Mouse (Mus musculus) lung, postnatal 0 days (tissue): ENCODE data around the gene Olfr1329.

Experiments
- CTCF ChIP-seq: IDR thresholded peaks from 2 replicates; pipeline ENCODE4 v1.5.1; 2016; ENCODE audit warnings: antibody characterized with exemption, mild to moderate bottlenecking
- EP300 ChIP-seq: IDR thresholded peaks from 2 replicates; pipeline ENCODE4 v1.6.1; 2016; ENCODE audit warnings: antibody characterized with exemption, mild to moderate bottlenecking, control low read depth

- no peak for TF ChIP-seq CTCF
- no peak for TF ChIP-seq EP300
These were observed 15.3 kb downstream of the Olfr1329 start for GRCm38 (mm10) chr4:118901981-118902380.
